Mouse (Mus musculus) C2C12 (cell line): ENCODE measurements around the gene Kcnq4.

Experiments used
- CEBPB ChIP-seq: IDR thresholded peaks from one replicate; pipeline ENCODE4 v1.6.1; 2011; ENCODE audit warnings: low read depth, mild to moderate bottlenecking, control low read depth, moderate library complexity
- CTCF ChIP-seq: IDR thresholded peaks from one replicate; pipeline ENCODE4 v1.5.1; 2011; ENCODE audit not compliant: control insufficient read depth, insufficient read depth, insufficient read length
- MAX ChIP-seq: IDR thresholded peaks from one replicate; pipeline ENCODE4 v1.6.1; 2011; ENCODE audit warnings: mild to moderate bottlenecking, control low read depth
- MYOD1 ChIP-seq: IDR thresholded peaks from one replicate; pipeline ENCODE4 v1.6.1; 2011; ENCODE audit warnings: low read depth; ENCODE audit not compliant: control insufficient read depth, insufficient read length
- MYOG ChIP-seq: IDR thresholded peaks from one replicate; pipeline ENCODE4 v1.6.1; 2011; ENCODE audit not compliant: control insufficient read depth, insufficient read length; ENCODE audit errors: extremely low read depth
- USF1 ChIP-seq: IDR thresholded peaks from one replicate; pipeline ENCODE4 v1.6.1; 2011; ENCODE audit warnings: low read depth, mild to moderate bottlenecking, control low read depth, moderate library complexity

DNA sequence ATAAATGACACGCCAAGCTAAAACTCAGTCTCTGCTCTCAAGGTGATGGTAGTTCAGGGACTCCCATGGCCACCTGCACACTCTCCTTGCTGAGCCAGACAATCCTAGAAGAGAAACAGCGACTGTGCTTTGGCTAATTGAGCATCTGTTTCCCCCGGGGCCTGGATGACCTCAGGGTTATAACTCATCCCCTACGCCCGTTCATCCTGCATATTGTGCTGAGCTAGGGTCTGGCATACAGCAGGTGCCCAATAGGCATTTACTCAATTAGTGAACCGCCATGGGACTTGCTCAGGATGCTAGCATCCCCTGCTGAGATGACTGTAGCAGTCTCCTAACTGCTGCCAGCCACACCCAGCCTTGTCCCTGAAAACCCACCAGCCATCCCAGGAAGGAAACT lies 61.1 kb downstream of the Kcnq4 start:
- no peak for TF ChIP-seq USF1
- no peak for TF ChIP-seq CTCF
- no peak for TF ChIP-seq CEBPB
- no peak for TF ChIP-seq MYOD1
- TF ChIP-seq MAX, result no peak
- TF ChIP-seq MYOG, result no peak
